In the genomic region with DNA sequence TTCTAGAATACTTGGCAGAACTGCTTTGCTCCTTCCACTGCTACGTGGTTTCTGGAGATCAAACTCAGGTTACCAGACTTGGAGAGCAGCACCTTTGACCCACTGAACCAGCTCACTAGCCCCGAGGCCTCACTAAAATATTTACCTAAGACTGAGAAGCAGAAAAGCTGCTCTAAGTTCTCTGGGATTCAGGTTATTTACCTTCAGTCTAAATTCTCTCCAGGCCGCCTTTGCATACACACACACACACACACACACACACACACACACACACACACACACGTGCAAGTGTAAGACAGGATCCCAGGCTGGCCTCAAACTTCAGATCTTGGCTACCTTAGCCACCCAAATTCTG, we compare ENCODE assay signal across 18 mouse cellular contexts. TPM values are rescaled to one million over a fixed set of nuclear protein-coding genes. Genes with fewer than 3 reads are reported as not detected.
DNase-seq lines count a peak whose midpoint lies in the region; ATAC-seq and TF ChIP-seq lines count a peak whose summit lies in the region.
"Had no signal": no experiment of that assay in that cellular context is flagged by ENCODE, and none has a peak within 500 bp of the region (broad histone marks: within the 10 kb centered on the region; RNA-seq: fewer than 3 reads in every experiment).

No protein-coding gene starts in this region.

- H3K4me1 ChIP-seq in kidney, postnatal 0 days (replicated peaks; ENCODE audit: insufficient read depth, low read length) = peaks cover 4% of the 10 kb centered on the region; the same call in 1 of the 2 replicates
- H3K4me1 ChIP-seq in thymus, adult 2 months (replicated peaks; ENCODE audit: control insufficient read depth, insufficient read depth, low read length) = peaks cover 8% of the 10 kb centered on the region; the same call in 1 of the 2 replicates
- peaks cover 42% of the 10 kb centered on the region for H3K4me1 ChIP-seq in liver, embryonic 13.5 days (replicated peaks)
- no peaks in the 10 kb centered on the region for H3K4me1 ChIP-seq in stomach, postnatal 0 days (replicated peaks; ENCODE audit: control insufficient read depth, insufficient read depth)
- H3K4me1 ChIP-seq in forebrain, embryonic 14.5 days (ENCODE audit: control insufficient read depth, insufficient read depth, low read length) = no peaks in the 10 kb centered on the region
- H3K4me1 ChIP-seq: midbrain, embryonic 12.5 days had no signal

- H3K9me3 ChIP-seq in kidney, postnatal 0 days (replicated peaks; ENCODE audit: low read length) = no peaks in the 10 kb centered on the region
- no peaks in the 10 kb centered on the region for H3K9me3 ChIP-seq in liver, embryonic 13.5 days (replicated peaks)
- H3K9me3 ChIP-seq in stomach, postnatal 0 days (ENCODE audit: control insufficient read depth, low read length) = no peaks in the 10 kb centered on the region
- no peaks in the 10 kb centered on the region for H3K9me3 ChIP-seq in forebrain, embryonic 14.5 days (replicated peaks; ENCODE audit: control insufficient read depth, low read length)
- H3K9me3 ChIP-seq: embryonic facial prominence, embryonic 12.5 days; heart, embryonic 15.5 days; hindbrain, embryonic 10.5 days; midbrain, embryonic 12.5 days; neural tube, embryonic 13.5 days had no signal

- no peak overlapping the region for H3K4me3 ChIP-seq in kidney, postnatal 0 days (replicated peaks; ENCODE audit: low read depth, low read length)
- H3K4me3 ChIP-seq in thymus, adult 2 months (ENCODE audit: control insufficient read depth, insufficient read depth, low read length) = no peak overlapping the region
- H3K4me3 ChIP-seq in liver, embryonic 13.5 days (replicated peaks) = 0 out of 2 replicates have a peak overlapping the region, but pooled peaks have one; percentile 12
- H3K4me3 ChIP-seq in stomach, postnatal 0 days (ENCODE audit: low read depth, low read length) = no peak overlapping the region
- H3K4me3 ChIP-seq in forebrain, embryonic 14.5 days (ENCODE audit: low read depth, low read length) = no peak overlapping the region
- H3K4me3 ChIP-seq: embryonic facial prominence, embryonic 12.5 days; heart, adult 2 months; heart, embryonic 15.5 days; hindbrain, embryonic 10.5 days; midbrain, embryonic 12.5 days; neural tube, embryonic 13.5 days had no signal

- no peak overlapping the region for H3K9ac ChIP-seq in kidney, postnatal 0 days (ENCODE audit: low read depth, low read length)
- H3K9ac ChIP-seq in liver, embryonic 13.5 days = 0 out of 2 replicates have a peak overlapping the region, but pooled peaks have one; percentile 26
- H3K9ac ChIP-seq in stomach, postnatal 0 days (ENCODE audit: low read length) = no peak overlapping the region
- H3K9ac ChIP-seq in forebrain, embryonic 14.5 days (ENCODE audit: low read length) = no peak overlapping the region
- H3K9ac ChIP-seq: embryonic facial prominence, embryonic 12.5 days; heart, embryonic 15.5 days; midbrain, embryonic 12.5 days; neural tube, embryonic 13.5 days had no signal

- no peak for TF ChIP-seq CTCF in kidney, postnatal 0 days (IDR thresholded peaks at IDR 0.05; ENCODE audit: low read depth)
- no peak for TF ChIP-seq CTCF in thymus, adult 2 months (IDR thresholded peaks at IDR 0.05; ENCODE audit: borderline replicate concordance, control insufficient read depth, extremely low read depth, insufficient read depth, low read length, poor library complexity)
- TF ChIP-seq CTCF in stomach, postnatal 0 days (IDR thresholded peaks at IDR 0.05; ENCODE audit: low read depth) = no peak

- no peak for TF ChIP-seq POLR2A in thymus, adult 2 months (IDR thresholded peaks at IDR 0.05; ENCODE audit: control insufficient read depth, extremely low read depth, insufficient read depth, low read length, poor library complexity)

- H3K36me3 ChIP-seq in kidney, postnatal 0 days (ENCODE audit: insufficient read depth, low read length) = 0 out of 2 replicates have a peak, but pooled peaks cover 4% of the 10 kb centered on the region
- no peaks in the 10 kb centered on the region for H3K36me3 ChIP-seq in thymus, adult 2 months (ENCODE audit: control insufficient read depth, insufficient read depth, low read length)
- H3K36me3 ChIP-seq in liver, embryonic 13.5 days = peaks cover 21% of the 10 kb centered on the region
- peaks cover 3% of the 10 kb centered on the region; the same call in 1 of the 2 replicates for H3K36me3 ChIP-seq in stomach, postnatal 0 days (ENCODE audit: control insufficient read depth, insufficient read depth, low read length)
- peaks cover 19% of the 10 kb centered on the region for H3K36me3 ChIP-seq in forebrain, embryonic 14.5 days (ENCODE audit: control insufficient read depth, insufficient read depth, low read length)

- H3K27me3 ChIP-seq in kidney, postnatal 0 days (ENCODE audit: insufficient read depth, low read length) = no peaks in the 10 kb centered on the region
- H3K27me3 ChIP-seq in thymus, adult 2 months (ENCODE audit: control insufficient read depth, insufficient read depth, low read length) = no peaks in the 10 kb centered on the region
- no peaks in the 10 kb centered on the region for H3K27me3 ChIP-seq in liver, embryonic 13.5 days
- no peaks in the 10 kb centered on the region for H3K27me3 ChIP-seq in stomach, postnatal 0 days (ENCODE audit: control insufficient read depth, insufficient read depth, low read length)
- H3K27me3 ChIP-seq in forebrain, embryonic 14.5 days (replicated peaks; ENCODE audit: control insufficient read depth, insufficient read depth, low read length) = no peaks in the 10 kb centered on the region
- H3K27me3 ChIP-seq: embryonic facial prominence, embryonic 12.5 days; heart, embryonic 15.5 days; midbrain, embryonic 12.5 days; neural tube, embryonic 13.5 days had no signal

- 23% methylated on average over 4 of the region's 4 CpGs for WGBS in kidney, postnatal 0 days
- 85% methylated on average over 4 of the region's 4 CpGs for WGBS in thymus, adult 2 months
- 49% methylated on average over 4 of the region's 4 CpGs for whole genome bisulfite sequencing in liver, embryonic 13.5 days (ENCODE audit: insufficient replicate concordance)
- 30% methylated on average over 4 of the region's 4 CpGs for WGBS in stomach, postnatal 0 days
- 80% methylated on average over 4 of the region's 4 CpGs for WGBS in forebrain, embryonic 14.5 days

- no peak overlapping the region for H3K4me2 ChIP-seq in kidney, postnatal 0 days (ENCODE audit: low read length)
- H3K4me2 ChIP-seq in liver, embryonic 13.5 days = peak overlapping the region; percentile 29
- H3K4me2 ChIP-seq in stomach, postnatal 0 days (replicated peaks; ENCODE audit: low read depth) = no peak overlapping the region
- no peak overlapping the region for H3K4me2 ChIP-seq in forebrain, embryonic 14.5 days (ENCODE audit: low read length)
- H3K4me2 ChIP-seq: embryonic facial prominence, embryonic 12.5 days; heart, embryonic 15.5 days; midbrain, embryonic 12.5 days; neural tube, embryonic 13.5 days had no signal

- ATAC-seq in kidney, postnatal 0 days (replicated peaks; ENCODE audit: low FRiP score, low read depth) = no peak; the same call in 1 of the 2 replicates
- no peak for ATAC-seq in liver, embryonic 13.5 days (ENCODE audit: low read depth)
- ATAC-seq in stomach, postnatal 0 days (ENCODE audit: low FRiP score, low TSS enrichment) = peak; percentile 67
- no peak for ATAC-seq in forebrain, embryonic 14.5 days

- no peak for TF ChIP-seq EP300 in stomach, postnatal 0 days (optimal IDR thresholded peaks at IDR 0.05)

- no peak overlapping the region for H3K27ac ChIP-seq in kidney, postnatal 0 days
- H3K27ac ChIP-seq in thymus, adult 2 months (ENCODE audit: control insufficient read depth, insufficient read depth, low read length) = peak overlapping the region; percentile 81
- peak overlapping the region; percentile 83 for H3K27ac ChIP-seq in liver, embryonic 13.5 days
- H3K27ac ChIP-seq in stomach, postnatal 0 days (replicated peaks) = peak overlapping the region; percentile 40; the same call in 1 of the 2 replicates
- no peak overlapping the region for H3K27ac ChIP-seq in forebrain, embryonic 14.5 days (ENCODE audit: low read depth, low read length)
- H3K27ac ChIP-seq: embryonic facial prominence, embryonic 12.5 days; heart, adult 2 months; heart, embryonic 15.5 days; hindbrain, embryonic 10.5 days; macrophage; midbrain, embryonic 12.5 days; neural tube, embryonic 13.5 days had no signal

- peak; percentile 9 for DNase-seq in kidney, postnatal 0 days (ENCODE audit: low spot score)
- no peak for DNase-seq in kidney, postnatal 36 days
- DNase-seq in thymus, adult 2 months = no peak
- DNase-seq in thymus, postnatal 0 days (ENCODE audit: low spot score) = no peak
- no peak for DNase-seq in liver, embryonic 13.5 days
- peak; percentile 33 for DNase-seq in stomach, postnatal 0 days (ENCODE audit: low spot score)
- no peak for DNase-seq in forebrain, embryonic 14.5 days (ENCODE audit: low spot score)
- DNase-seq in gastrocnemius, adult 18-20 months (ENCODE audit: low spot score) = no peak
- DNase-seq: cerebellum, adult 9-10 months; gastrocnemius, postnatal 14 days; heart, adult 2 months; right cerebral cortex, postnatal 25 days had no signal

RNA-seq across cellular contexts. Expression of a gene that starts 16.2 kb away (rescaled TPM):
- polyA plus RNA-seq in kidney, postnatal 0 days (2015; fragmentation: Nextera tagmentation; extraction: Ambion mirVana) = 47.0 and 53.3 TPM in 2 replicates
- 23.3 and 25.0 TPM in 2 replicates for polyA plus RNA-seq in thymus, adult 2 months (2012; rRNA removed)
- polyA plus RNA-seq in thymus, postnatal 0 days (2015; fragmentation: Nextera tagmentation; extraction: Ambion mirVana) = 66.3 and 75.3 TPM in 2 replicates
- 37.2 and 39.3 TPM in 2 replicates for polyA plus RNA-seq in liver, embryonic 13.5 days (2015; fragmentation: Nextera tagmentation; extraction: Ambion mirVana)
- polyA plus RNA-seq in stomach, postnatal 0 days (2015; fragmentation: Nextera tagmentation; extraction: Ambion mirVana) = 21.5 and 22.6 TPM in 2 replicates
- 64.4 and 65.3 TPM in 2 replicates for polyA plus RNA-seq in forebrain, embryonic 14.5 days (2014; fragmentation: Nextera tagmentation; extraction: Ambion mirVana)
- total RNA-seq in gastrocnemius, adult 18-20 months (2021) = 1 to 10 TPM; 8.6 to 9.9 TPM

RNA-seq across cellular contexts. Expression of a gene that starts 31.6 kb away (rescaled TPM):
- polyA plus RNA-seq in kidney, postnatal 0 days (2015; fragmentation: Nextera tagmentation; extraction: Ambion mirVana) = 0.80 TPM in 2 replicates
- polyA plus RNA-seq in thymus, adult 2 months (2012; rRNA removed) = 2.7 and 2.9 TPM in 2 replicates
- polyA plus RNA-seq in thymus, postnatal 0 days (2015; fragmentation: Nextera tagmentation; extraction: Ambion mirVana) = 0.91 and 2.8 TPM in 2 replicates
- 0.75 and 1.1 TPM in 2 replicates for polyA plus RNA-seq in liver, embryonic 13.5 days (2015; fragmentation: Nextera tagmentation; extraction: Ambion mirVana)
- 0.46 and 0.98 TPM in 2 replicates for polyA plus RNA-seq in stomach, postnatal 0 days (2015; fragmentation: Nextera tagmentation; extraction: Ambion mirVana)
- 0.43 and 0.45 TPM in 2 replicates for polyA plus RNA-seq in forebrain, embryonic 14.5 days (2014; fragmentation: Nextera tagmentation; extraction: Ambion mirVana)
- under 1 TPM; 0.57 to 0.71 TPM for total RNA-seq in gastrocnemius, adult 18-20 months (2021)

RNA-seq across cellular contexts. Expression of a gene that starts 35.3 kb away (rescaled TPM):
- polyA plus RNA-seq in kidney, postnatal 0 days (2015; fragmentation: Nextera tagmentation; extraction: Ambion mirVana) = 21.5 and 26.3 TPM in 2 replicates
- polyA plus RNA-seq in thymus, adult 2 months (2012; rRNA removed) = 3.0 and 3.7 TPM in 2 replicates
- polyA plus RNA-seq in thymus, postnatal 0 days (2015; fragmentation: Nextera tagmentation; extraction: Ambion mirVana) = 56.9 and 60.6 TPM in 2 replicates
- 36.0 and 45.5 TPM in 2 replicates for polyA plus RNA-seq in liver, embryonic 13.5 days (2015; fragmentation: Nextera tagmentation; extraction: Ambion mirVana)
- 9.6 and 11.3 TPM in 2 replicates for polyA plus RNA-seq in stomach, postnatal 0 days (2015; fragmentation: Nextera tagmentation; extraction: Ambion mirVana)
- polyA plus RNA-seq in forebrain, embryonic 14.5 days (2014; fragmentation: Nextera tagmentation; extraction: Ambion mirVana) = 22.7 and 25.2 TPM in 2 replicates
- under 1 TPM in 1 of 2 experiments, not detected in 1; 0.14 TPM for total RNA-seq in gastrocnemius, adult 18-20 months (2021)
- polyA plus RNA-seq: heart, adult 2 months had no signal

Comparison
In these comparisons a context has a peak if more than half of its experiments do, and no peak if none do; other contexts are left out.
1. DNase-seq: peak in kidney, postnatal 0 days (single experiment) and stomach, postnatal 0 days (single experiment); none in kidney, postnatal 36 days (0 of 2), thymus, adult 2 months (single experiment), thymus, postnatal 0 days (single experiment), liver, embryonic 13.5 days (single experiment), forebrain, embryonic 14.5 days (single experiment) and gastrocnemius, adult 18-20 months (single experiment).
2. H3K27ac ChIP-seq: peak in thymus, adult 2 months (single experiment), liver, embryonic 13.5 days (single experiment) and stomach, postnatal 0 days (single experiment); none in kidney, postnatal 0 days (single experiment) and forebrain, embryonic 14.5 days (single experiment).